Mouse (Mus musculus) lung, postnatal 0 days (tissue): ENCODE results near the gene 4930402F06Rik.

Source experiments
- CTCF ChIP-seq: IDR thresholded peaks from 2 replicates; pipeline ENCODE4 v1.5.1; 2016; ENCODE audit warnings: antibody characterized with exemption, mild to moderate bottlenecking
- EP300 ChIP-seq: IDR thresholded peaks from 2 replicates; pipeline ENCODE4 v1.6.1; 2016; ENCODE audit warnings: antibody characterized with exemption, mild to moderate bottlenecking, control low read depth

DNA sequence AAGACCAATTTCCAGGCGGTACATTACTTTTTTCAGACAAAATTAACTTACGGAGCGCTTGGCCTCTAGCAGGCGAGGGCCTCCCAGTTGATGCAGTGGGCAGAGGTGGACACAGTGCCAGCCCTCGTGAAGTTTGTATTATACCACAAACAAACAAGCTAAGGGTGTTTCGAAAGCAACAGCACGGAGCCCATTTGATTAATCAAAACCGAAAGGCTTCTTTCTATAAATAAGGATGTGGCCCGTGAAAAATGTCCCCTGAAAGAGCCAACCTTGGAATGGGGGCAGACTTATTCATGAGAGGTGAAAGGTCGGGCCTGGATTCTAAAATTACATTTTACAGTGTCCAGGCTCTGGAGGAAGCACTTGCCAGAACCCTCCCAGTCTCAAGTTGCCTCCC lies 59.6 kb downstream of the 4930402F06Rik start:
- TF ChIP-seq CTCF (no peak), EP300 (no peak)
